Mouse (Mus musculus): Measurements from ENCODE around the gene Adm.
"Not testable (repeated sequence)": the region's sequence is repeated elsewhere in the genome, so short reads cannot be mapped to it uniquely, and the experiment has no call there.

Adm gene

GRCm38 (mm10) chr7:110627486-110628272, at the start of gene Adm:
Adm (plus strand) TSS chr7:110627661.
- DNase-seq (ENCODE audit: extremely low spot score, low read depth, low spot score) = no peak

- no peak for DNase-seq (ENCODE audit: extremely low spot score, low read depth, low spot score)
Observed at GRCm38 (mm10) chr7:110583705-110584104, 43.8 kb upstream of the Adm start.

- no peak for DNase-seq (ENCODE audit: extremely low spot score, low read depth, low spot score)
Observed at GRCm38 (mm10) chr7:110584159-110584558, 43.3 kb upstream of the Adm start.

GRCm38 (mm10) chr7:110585250-110585649, 42.2 kb upstream of the Adm start:
- DNase-seq (ENCODE audit: extremely low spot score, low read depth, low spot score) = no peak

GRCm38 (mm10) chr7:110587721-110588120, 39.7 kb upstream of the Adm start:
- DNase-seq (ENCODE audit: extremely low spot score, low read depth, low spot score) = no peak

- not testable (repeated sequence) for DNase-seq (ENCODE audit: extremely low spot score, low read depth, low spot score)
Observed at GRCm38 (mm10) chr7:110593991-110594390, 33.5 kb upstream of the Adm start.

- DNase-seq (ENCODE audit: extremely low spot score, low read depth, low spot score) = no peak
Observed at GRCm38 (mm10) chr7:110597141-110597540, 30.3 kb upstream of the Adm start.

- DNase-seq (ENCODE audit: extremely low spot score, low read depth, low spot score) = no peak
Observed at GRCm38 (mm10) chr7:110605476-110605875, 22.0 kb upstream of the Adm start.

GRCm38 (mm10) chr7:110606906-110607305, 20.6 kb upstream of the Adm start:
- no peak for DNase-seq (ENCODE audit: extremely low spot score, low read depth, low spot score)

GRCm38 (mm10) chr7:110613381-110614132, 13.9 kb upstream of the Adm start:
- no peak for DNase-seq (ENCODE audit: extremely low spot score, low read depth, low spot score)

- no peak for DNase-seq (ENCODE audit: extremely low spot score, low read depth, low spot score)
Observed at GRCm38 (mm10) chr7:110614133-110615063, 13.1 kb upstream of the Adm start, which contains the start of gene Sbf2. Sbf2 (minus strand) TSS chr7:110614922.

GRCm38 (mm10) chr7:110615151-110615631, 12.3 kb upstream of the Adm start:
- no peak for DNase-seq (ENCODE audit: extremely low spot score, low read depth, low spot score)

GRCm38 (mm10) chr7:110615792-110616191, 11.7 kb upstream of the Adm start:
- no peak for DNase-seq (ENCODE audit: extremely low spot score, low read depth, low spot score)

GRCm38 (mm10) chr7:110619086-110619611, 8.3 kb upstream of the Adm start:
- DNase-seq (ENCODE audit: extremely low spot score, low read depth, low spot score) = no peak

- no peak for DNase-seq (ENCODE audit: extremely low spot score, low read depth, low spot score)
Observed at GRCm38 (mm10) chr7:110624067-110624466, 3.4 kb upstream of the Adm start.

- DNase-seq (ENCODE audit: extremely low spot score, low read depth, low spot score) = no peak
Observed at GRCm38 (mm10) chr7:110624961-110625360, 2.5 kb upstream of the Adm start.

GRCm38 (mm10) chr7:110625489-110625888, 2.0 kb upstream of the Adm start:
- DNase-seq (ENCODE audit: extremely low spot score, low read depth, low spot score) = no peak

GRCm38 (mm10) chr7:110626186-110627098, 1.0 kb upstream of the Adm start:
- DNase-seq (ENCODE audit: extremely low spot score, low read depth, low spot score) = no peak

GRCm38 (mm10) chr7:110627099-110627482, 370 bp upstream of the Adm start:
- no peak for DNase-seq (ENCODE audit: extremely low spot score, low read depth, low spot score)

GRCm38 (mm10) chr7:110628273-110628600, 776 bp downstream of the Adm start:
- DNase-seq (ENCODE audit: extremely low spot score, low read depth, low spot score) = no peak
